Mouse (Mus musculus): ENCODE data around the gene Pdzd2. TPM values are rescaled to one million over a fixed set of nuclear protein-coding genes. Genes with fewer than 3 reads are reported as not detected.

Pdzd2 gene
- 18.7 and 21.2 TPM in 2 replicates for polyA plus RNA-seq (2015; fragmentation: Nextera tagmentation; extraction: Ambion mirVana)

GRCm38 (mm10) chr15:12739277-12740247 is at the start of gene Pdzd2:
Pdzd2 (minus strand) TSS chr15:12739924.
- Histone ChIP-seq H3K9ac (peak within 1 kb of the TSS; percentile 72), H3K4me3 (peak within 1 kb of the TSS; percentile 76), H3K9me3 (replicated peaks) (no peaks in the 10 kb centered on the region), H3K4me2 (peak within 1 kb of the TSS; percentile 67), H3K27ac (peak within 1 kb of the TSS; percentile 87), H3K36me3 (no peaks in the 10 kb centered on the region), H3K27me3 (peaks cover 4% of the 10 kb centered on the region; the same call in 1 of the 2 replicates), H3K4me1 (replicated peaks) (peaks cover 41% of the 10 kb centered on the region)
- peak; percentile 94 for ATAC-seq (replicated peaks; ENCODE audit: insufficient number of reproducible peaks, insufficient read depth, low FRiP score, low read depth)
- WGBS = under 1% methylated on average over 76 of the region's 83 CpGs

GRCm38 (mm10) chr15:12789406-12789867 is 49.7 kb upstream of the Pdzd2 start:
- Histone ChIP-seq H3K9ac (no peak overlapping the region), H3K4me1 (replicated peaks) (peaks cover 6% of the 10 kb centered on the region; the same call in 1 of the 2 replicates), H3K9me3 (replicated peaks) (no peaks in the 10 kb centered on the region), H3K36me3 (no peaks in the 10 kb centered on the region), H3K27ac (no peak overlapping the region), H3K4me2 (no peak overlapping the region), H3K4me3 (no peak overlapping the region), H3K27me3 (no peaks in the 10 kb centered on the region)
- 21% methylated on average over 10 of the region's 10 CpGs for WGBS
- peak; percentile 43; the same call in 1 of the 2 replicates for ATAC-seq (replicated peaks; ENCODE audit: insufficient number of reproducible peaks, insufficient read depth, low FRiP score, low read depth)

- H3K4me3 ChIP-seq = no peak overlapping the region
- H3K27me3 ChIP-seq = no peaks in the 10 kb centered on the region
- H3K27ac ChIP-seq = no peak overlapping the region
- H3K4me2 ChIP-seq = no peak overlapping the region
- no peaks in the 10 kb centered on the region for H3K9me3 ChIP-seq (replicated peaks)
- WGBS = 79% methylated on average over 5 of the region's 5 CpGs
- ATAC-seq (replicated peaks; ENCODE audit: insufficient number of reproducible peaks, insufficient read depth, low FRiP score, low read depth) = no peak
- H3K9ac ChIP-seq = no peak overlapping the region
- H3K4me1 ChIP-seq (replicated peaks) = peaks cover 6% of the 10 kb centered on the region; the same call in 1 of the 2 replicates
- H3K36me3 ChIP-seq = no peaks in the 10 kb centered on the region
Measured at GRCm38 (mm10) chr15:12788536-12788935, 48.8 kb upstream of the Pdzd2 start.

- WGBS = 52% methylated on average over 12 of the region's 16 CpGs
- ATAC-seq (replicated peaks; ENCODE audit: insufficient number of reproducible peaks, insufficient read depth, low FRiP score, low read depth) = no peak
- Histone ChIP-seq H3K9ac (no peak overlapping the region), H3K4me3 (no peak overlapping the region), H3K36me3 (no peaks in the 10 kb centered on the region), H3K9me3 (replicated peaks) (no peaks in the 10 kb centered on the region), H3K4me1 (replicated peaks) (peaks cover 2% of the 10 kb centered on the region; the same call in 1 of the 2 replicates), H3K4me2 (no peak overlapping the region), H3K27me3 (0 out of 2 replicates have a peak, but pooled peaks cover 2% of the 10 kb centered on the region), H3K27ac (no peak overlapping the region)
Measured at GRCm38 (mm10) chr15:12781729-12782326, 42.1 kb upstream of the Pdzd2 start.

GRCm38 (mm10) chr15:12781296-12781695 is 41.6 kb upstream of the Pdzd2 start:
- WGBS = 76% methylated on average over 6 of the region's 6 CpGs
- peaks cover 2% of the 10 kb centered on the region; the same call in 1 of the 2 replicates for H3K4me1 ChIP-seq (replicated peaks)
- no peaks in the 10 kb centered on the region for H3K9me3 ChIP-seq (replicated peaks)
- H3K9ac ChIP-seq = no peak overlapping the region
- H3K36me3 ChIP-seq = no peaks in the 10 kb centered on the region
- no peak overlapping the region for H3K4me2 ChIP-seq
- no peak; the same call in 1 of the 2 replicates for ATAC-seq (replicated peaks; ENCODE audit: insufficient number of reproducible peaks, insufficient read depth, low FRiP score, low read depth)
- H3K27ac ChIP-seq = no peak overlapping the region
- 0 out of 2 replicates have a peak, but pooled peaks cover 2% of the 10 kb centered on the region for H3K27me3 ChIP-seq
- H3K4me3 ChIP-seq = no peak overlapping the region

- Histone ChIP-seq H3K9me3 (replicated peaks) (no peaks in the 10 kb centered on the region), H3K36me3 (no peaks in the 10 kb centered on the region), H3K4me3 (no peak overlapping the region), H3K4me1 (replicated peaks) (peaks cover 3% of the 10 kb centered on the region), H3K9ac (no peak overlapping the region), H3K27ac (peak overlapping the region; percentile 1; the same call in 1 of the 2 replicates), H3K27me3 (no peaks in the 10 kb centered on the region), H3K4me2 (no peak overlapping the region)
- WGBS = 55% methylated on average over 11 of the region's 11 CpGs
- ATAC-seq (replicated peaks; ENCODE audit: insufficient number of reproducible peaks, insufficient read depth, low FRiP score, low read depth) = no peak
Measured at GRCm38 (mm10) chr15:12774149-12774753, 34.5 kb upstream of the Pdzd2 start.

- H3K9me3 ChIP-seq (replicated peaks) = no peaks in the 10 kb centered on the region
- H3K4me2 ChIP-seq = no peak overlapping the region
- H3K4me3 ChIP-seq = no peak overlapping the region
- 77% methylated on average over 7 of the region's 7 CpGs for WGBS
- no peak overlapping the region for H3K27ac ChIP-seq
- no peaks in the 10 kb centered on the region for H3K36me3 ChIP-seq
- no peaks in the 10 kb centered on the region for H3K27me3 ChIP-seq
- H3K9ac ChIP-seq = no peak overlapping the region
- peaks cover 3% of the 10 kb centered on the region for H3K4me1 ChIP-seq (replicated peaks)
- ATAC-seq (replicated peaks; ENCODE audit: insufficient number of reproducible peaks, insufficient read depth, low FRiP score, low read depth) = no peak
Measured at GRCm38 (mm10) chr15:12770958-12771357, 31.2 kb upstream of the Pdzd2 start.

- Histone ChIP-seq H3K27ac (no peak overlapping the region), H3K9ac (no peak overlapping the region), H3K4me1 (replicated peaks) (peaks cover 6% of the 10 kb centered on the region; the same call in 1 of the 2 replicates), H3K4me2 (no peak overlapping the region), H3K9me3 (replicated peaks) (no peaks in the 10 kb centered on the region), H3K36me3 (no peaks in the 10 kb centered on the region), H3K27me3 (no peaks in the 10 kb centered on the region), H3K4me3 (no peak overlapping the region)
- 41% methylated on average over 4 of the region's 4 CpGs for WGBS
- ATAC-seq (replicated peaks; ENCODE audit: insufficient number of reproducible peaks, insufficient read depth, low FRiP score, low read depth) = no peak
Measured at GRCm38 (mm10) chr15:12766848-12767247, 27.1 kb upstream of the Pdzd2 start.

- H3K4me2 ChIP-seq = no peak overlapping the region
- no peak overlapping the region for H3K27ac ChIP-seq
- H3K36me3 ChIP-seq = no peaks in the 10 kb centered on the region
- no peaks in the 10 kb centered on the region for H3K9me3 ChIP-seq (replicated peaks)
- H3K4me3 ChIP-seq = no peak overlapping the region
- WGBS = 68% methylated on average over 10 of the region's 10 CpGs
- H3K27me3 ChIP-seq = no peaks in the 10 kb centered on the region
- peaks cover 31% of the 10 kb centered on the region for H3K4me1 ChIP-seq (replicated peaks)
- no peak for ATAC-seq (replicated peaks; ENCODE audit: insufficient number of reproducible peaks, insufficient read depth, low FRiP score, low read depth)
- no peak overlapping the region for H3K9ac ChIP-seq
Measured at GRCm38 (mm10) chr15:12763147-12763546, 23.4 kb upstream of the Pdzd2 start.

- H3K36me3 ChIP-seq = no peaks in the 10 kb centered on the region
- peaks cover 33% of the 10 kb centered on the region for H3K4me1 ChIP-seq (replicated peaks)
- no peak overlapping the region for H3K9ac ChIP-seq
- H3K9me3 ChIP-seq (replicated peaks) = no peaks in the 10 kb centered on the region
- 81% methylated on average over 11 of the region's 11 CpGs for WGBS
- no peak for ATAC-seq (replicated peaks; ENCODE audit: insufficient number of reproducible peaks, insufficient read depth, low FRiP score, low read depth)
- no peak overlapping the region for H3K27ac ChIP-seq
- H3K27me3 ChIP-seq = no peaks in the 10 kb centered on the region
- H3K4me3 ChIP-seq = no peak overlapping the region
- no peak overlapping the region for H3K4me2 ChIP-seq
Measured at GRCm38 (mm10) chr15:12762258-12762913, 22.7 kb upstream of the Pdzd2 start.

Measured in heart, embryonic 15.5 days (tissue).